Mouse (Mus musculus): ENCODE data around the gene Sirt2.
A peak's percentile ranks its signal among the peaks of the same experiment; 100 is the strongest.

The Sirt2 gene

GRCm38 (mm10) chr7:28765211-28765610 is 1.3 kb upstream of the Sirt2 start:
- peak in 1 of 2 experiments; percentile 62 for DNase-seq (ENCODE audit: low read depth in 1 of 2, low spot score in 2 of 2)

DNA sequence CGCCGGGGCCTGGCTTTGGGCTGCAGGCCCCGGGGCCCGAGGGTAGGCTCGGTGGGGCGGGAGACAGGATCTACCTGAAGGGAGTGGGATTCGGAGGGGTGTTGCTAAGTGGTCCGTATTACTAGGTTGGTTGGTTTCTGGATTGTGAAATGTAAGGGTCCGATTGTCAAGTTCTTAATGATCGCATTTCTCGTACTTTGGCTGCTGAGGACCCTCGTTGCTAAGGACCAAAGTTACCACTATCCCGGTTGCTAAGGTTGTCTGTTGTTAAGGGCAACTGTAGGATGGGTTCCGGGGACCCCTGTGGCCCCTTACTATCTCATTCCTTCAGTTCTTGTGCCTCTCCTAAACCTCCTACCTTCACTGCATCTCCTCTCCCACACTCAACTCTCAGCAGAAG is 375 bp downstream of the Sirt2 start:
- DNase-seq (ENCODE audit: low read depth in 1 of 2, low spot score in 2 of 2): no peak

DNA sequence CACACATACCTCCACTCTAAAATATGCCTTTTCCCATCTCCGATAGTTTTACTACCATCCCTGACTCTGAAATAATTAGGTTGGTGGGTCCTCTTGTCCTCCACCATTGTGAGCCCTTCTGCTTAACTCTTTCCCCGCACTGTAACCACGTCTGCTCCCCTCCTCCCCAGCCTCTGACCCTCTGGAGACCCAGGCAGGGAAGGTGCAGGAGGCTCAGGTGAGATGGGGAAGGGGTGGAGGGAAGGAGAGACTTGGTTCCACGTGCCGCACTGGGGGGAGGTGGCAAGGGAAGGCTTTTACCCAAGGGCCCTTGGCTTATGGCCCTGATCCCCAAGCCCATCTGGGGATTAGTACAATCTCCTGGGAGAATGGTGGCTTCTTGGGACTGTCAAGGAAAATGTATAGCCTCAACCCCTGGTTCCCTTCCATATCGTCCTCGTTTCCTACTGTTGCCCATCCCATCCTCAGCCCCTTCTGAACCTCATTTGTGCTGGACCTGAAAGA is 979 bp downstream of the Sirt2 start, which contains the start of gene Nfkbib:
Gene Nfkbib, minus strand, starts transcription at position 51 of the 504 bp plus-strand sequence.
- no peak for DNase-seq (ENCODE audit: low read depth in 1 of 2, low spot score in 2 of 2)

DNA sequence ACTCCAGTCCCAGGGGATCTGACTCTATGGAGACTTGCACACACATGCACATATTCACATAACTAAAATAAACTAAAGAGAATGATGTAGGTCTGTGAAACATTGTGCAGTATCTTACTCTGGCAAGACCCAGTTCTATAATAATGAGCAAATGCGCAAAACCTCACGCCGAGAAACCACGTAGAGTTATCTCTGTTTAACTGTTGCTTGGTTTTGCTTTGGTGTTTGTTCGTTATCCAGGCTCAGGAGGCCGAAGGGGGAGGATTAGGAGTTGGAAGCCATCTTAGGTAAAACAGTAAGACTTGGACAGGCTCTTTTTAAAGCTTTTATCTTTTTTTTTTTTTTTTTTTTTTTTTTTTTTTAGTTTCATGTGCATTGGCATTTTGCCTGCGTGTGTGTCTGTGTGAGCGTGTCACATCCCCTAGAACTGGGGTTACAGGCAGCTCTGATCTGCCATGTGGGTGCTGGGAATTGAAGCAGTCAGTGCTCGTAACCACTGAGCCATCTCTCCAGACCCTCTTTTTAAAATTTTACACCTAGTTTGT is 3.0 kb downstream of the Sirt2 start:
- DNase-seq (ENCODE audit: low read depth in 1 of 2, low spot score in 2 of 2): no peak

DNA sequence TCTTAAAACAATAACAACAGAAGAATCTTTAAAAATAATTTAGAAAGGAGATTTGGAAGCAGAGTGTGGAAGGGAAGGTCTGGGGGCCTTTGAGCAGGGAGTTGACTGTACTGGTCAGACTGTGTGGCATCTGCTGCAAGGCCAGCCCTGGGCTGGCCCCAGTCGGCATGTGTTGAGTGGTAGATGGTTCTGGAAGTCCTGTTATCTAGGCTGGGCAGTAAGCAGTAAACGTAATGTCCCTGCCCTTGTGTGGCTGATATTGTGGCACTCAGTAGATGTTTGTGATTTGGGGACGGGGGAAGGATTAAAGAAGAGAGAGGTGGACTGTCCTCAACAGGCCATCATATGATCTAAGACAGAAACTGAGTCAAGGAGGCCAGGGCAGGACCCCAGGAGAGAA is 3.8 kb downstream of the Sirt2 start:
- no peak for DNase-seq (ENCODE audit: low read depth in 1 of 2, low spot score in 2 of 2)

DNA sequence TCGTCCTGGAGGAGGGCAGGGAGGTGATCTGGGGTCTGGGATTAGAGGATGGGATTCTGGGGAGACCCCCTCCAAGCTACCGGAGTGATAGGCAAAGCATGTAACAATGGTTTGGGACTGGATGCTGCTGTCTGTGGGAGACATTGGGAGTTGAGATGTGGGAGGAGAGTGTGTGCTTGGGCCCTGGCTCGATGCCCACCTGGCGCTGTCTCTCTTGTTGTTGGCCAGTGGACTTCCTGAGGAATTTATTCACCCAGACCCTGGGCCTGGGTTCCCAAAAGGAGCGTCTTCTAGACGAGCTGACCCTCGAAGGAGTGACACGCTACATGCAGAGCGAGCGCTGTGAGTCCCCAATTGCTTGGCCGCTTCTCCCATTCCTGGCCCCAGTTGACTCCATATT is 5.3 kb downstream of the Sirt2 start:
- DNase-seq (ENCODE audit: low read depth in 1 of 2, low spot score in 2 of 2): no peak

DNA sequence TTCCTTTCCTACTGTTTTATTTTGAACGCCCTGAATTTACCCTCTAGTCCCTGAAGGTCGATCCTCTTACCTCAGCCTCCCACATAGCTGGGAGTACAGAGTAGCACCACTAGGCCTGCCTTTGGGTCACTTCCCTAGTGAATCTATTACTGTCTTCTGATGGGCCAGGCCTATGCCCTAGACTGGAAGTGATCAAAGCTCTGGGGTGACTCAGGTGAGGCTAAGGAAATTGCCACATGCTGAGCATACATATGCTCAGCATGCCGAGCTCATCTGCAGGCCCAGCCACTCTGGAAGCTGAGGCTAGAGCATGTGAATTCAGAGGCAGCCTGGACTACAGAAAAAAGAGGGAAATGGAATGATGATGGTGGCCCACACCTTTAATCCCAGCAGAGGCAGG is 6.6 kb downstream of the Sirt2 start:
- DNase-seq (ENCODE audit: low read depth in 1 of 2, low spot score in 2 of 2): no peak

DNA sequence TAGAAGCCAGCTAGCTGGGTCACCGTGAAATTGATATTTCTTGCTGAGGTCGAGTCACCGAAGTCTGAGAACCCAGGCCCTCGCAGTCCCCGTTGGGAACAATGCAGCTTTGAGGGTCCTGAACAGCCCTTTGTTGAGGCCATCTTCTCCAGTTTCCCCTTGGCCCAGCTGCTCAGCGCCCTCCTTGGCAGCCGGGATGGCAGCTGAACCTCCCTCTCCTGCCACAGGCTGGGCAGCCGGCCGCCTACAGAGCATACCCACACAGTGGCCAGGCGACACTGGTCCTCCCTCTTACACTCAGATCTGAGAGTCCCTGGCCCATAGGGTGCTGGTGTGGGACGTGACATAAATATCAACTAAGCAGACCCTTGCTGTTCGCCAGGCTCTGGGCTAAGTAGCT is 7.6 kb downstream of the Sirt2 start:
- DNase-seq (ENCODE audit: low read depth in 1 of 2, low spot score in 2 of 2): no peak

DNA sequence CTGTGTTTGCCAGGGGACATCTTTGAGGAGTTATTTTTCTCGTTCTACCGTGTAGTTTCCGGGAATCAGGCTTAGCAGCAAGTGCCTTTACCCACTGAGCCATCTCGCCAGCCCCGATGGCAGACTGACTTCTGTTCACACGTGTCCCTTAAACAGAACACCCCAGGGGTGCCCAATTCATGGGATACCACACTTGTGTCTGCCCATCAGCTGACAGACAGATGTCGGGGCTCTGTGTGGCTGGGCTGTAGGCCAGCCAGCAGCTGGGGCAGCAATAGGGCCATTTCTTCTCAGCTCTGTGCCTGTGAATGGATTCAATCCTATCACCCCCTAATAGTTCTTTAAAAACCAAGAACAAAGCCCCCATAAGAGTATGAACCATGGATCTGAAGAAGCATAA is 8.6 kb downstream of the Sirt2 start:
- no peak for DNase-seq (ENCODE audit: low read depth in 1 of 2, low spot score in 2 of 2)

DNA sequence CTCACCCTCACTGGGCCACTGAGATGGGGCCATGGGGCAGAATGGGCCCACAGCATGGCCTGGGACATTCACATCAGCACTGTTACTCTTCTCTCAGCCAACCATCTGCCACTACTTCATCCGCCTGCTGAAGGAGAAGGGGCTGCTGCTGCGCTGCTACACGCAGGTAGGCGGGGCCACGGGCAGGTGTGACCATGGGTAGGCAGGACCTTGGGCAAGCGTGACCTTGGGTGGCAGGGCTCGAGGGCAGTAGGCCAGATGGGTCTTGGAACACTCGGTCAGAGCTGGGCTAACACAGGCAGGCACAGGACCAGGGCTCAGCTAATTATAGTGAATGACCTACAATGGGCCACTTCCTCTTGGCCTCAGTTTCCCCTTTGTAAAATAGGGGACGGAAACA is 12.3 kb downstream of the Sirt2 start:
- DNase-seq (ENCODE audit: low read depth in 1 of 2, low spot score in 2 of 2): no peak

DNA sequence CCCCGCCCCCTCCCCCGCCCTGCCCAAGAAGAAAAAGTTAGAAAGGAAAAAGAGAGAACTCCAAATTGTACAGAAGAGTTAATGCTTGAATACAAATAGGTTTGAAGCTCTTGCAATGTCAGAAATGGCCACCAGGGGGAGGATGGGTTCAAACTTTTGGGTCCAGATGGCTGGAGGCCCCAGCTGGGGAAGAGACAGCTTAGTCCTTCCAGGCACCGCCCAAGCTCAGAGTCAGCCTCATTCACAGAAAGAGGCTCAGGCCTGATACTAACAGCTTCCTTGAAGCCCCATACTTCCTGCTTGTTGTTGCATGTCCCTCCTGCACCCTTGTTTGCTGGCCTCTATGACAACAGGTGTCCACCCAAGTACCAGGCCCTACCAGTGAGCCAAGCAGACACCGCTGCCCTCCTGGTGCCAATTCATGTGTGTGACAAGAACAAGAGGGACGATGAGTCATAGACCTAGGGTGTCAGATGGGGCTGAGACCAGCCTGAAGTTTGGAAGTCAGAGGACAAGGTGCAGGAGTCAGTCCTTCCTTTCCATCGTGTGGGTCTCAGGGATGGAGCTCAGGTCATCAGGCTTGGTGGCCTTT is 13.6 kb downstream of the Sirt2 start:
- DNase-seq (ENCODE audit: low read depth in 1 of 2, low spot score in 2 of 2): peak; percentile 72 to 83

GRCm38 (mm10) chr7:28780857-28781256 is 14.3 kb downstream of the Sirt2 start:
- DNase-seq (ENCODE audit: low read depth in 1 of 2, low spot score in 2 of 2): no peak

DNA sequence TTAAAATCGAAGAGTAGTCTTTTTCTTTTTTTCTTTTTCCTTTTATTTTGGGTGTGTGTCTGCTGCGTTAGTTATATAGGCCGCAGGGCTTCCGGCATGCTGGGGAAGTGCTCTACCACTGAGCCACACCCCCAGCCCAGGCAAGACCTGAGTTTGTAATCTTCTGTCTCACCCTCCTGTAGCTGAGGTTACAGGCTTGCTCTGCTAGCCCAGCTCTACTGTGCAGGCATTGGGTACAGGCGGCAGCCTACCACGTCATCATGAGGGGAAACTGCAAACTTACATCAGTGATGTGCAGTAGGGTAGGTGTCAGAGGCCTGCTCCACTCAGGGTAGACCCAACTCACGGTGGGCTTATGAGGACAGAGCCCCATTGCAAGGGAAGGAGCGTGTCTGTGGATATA is 14.7 kb downstream of the Sirt2 start:
- peak in 1 of 2 experiments; percentile 12 for DNase-seq (ENCODE audit: low read depth in 1 of 2, low spot score in 2 of 2)

- DNase-seq (ENCODE audit: low read depth in 1 of 2, low spot score in 2 of 2): no peak
Measured at GRCm38 (mm10) chr7:28785161-28785560, 18.6 kb downstream of the Sirt2 start.

DNA sequence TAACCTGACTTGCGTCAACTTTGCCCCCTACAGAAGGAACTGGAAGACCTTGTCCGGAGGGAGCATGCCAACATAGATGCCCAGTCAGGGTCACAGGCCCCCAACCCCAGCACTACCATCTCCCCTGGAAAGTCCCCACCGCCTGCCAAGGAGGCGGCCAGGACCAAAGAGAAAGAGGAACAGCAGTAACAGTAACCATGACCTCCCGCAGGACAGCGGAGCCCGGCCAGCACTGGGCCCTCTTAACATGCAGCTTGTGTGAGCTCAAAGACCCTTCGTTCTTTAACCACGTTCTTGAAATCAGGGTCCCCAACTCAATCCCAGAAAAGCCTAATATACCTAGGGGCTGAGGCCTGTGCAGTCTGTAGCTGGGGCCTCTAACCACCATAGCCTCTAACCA is 21.3 kb downstream of the Sirt2 start:
- no peak for DNase-seq (ENCODE audit: low read depth in 1 of 2, low spot score in 2 of 2)

DNA sequence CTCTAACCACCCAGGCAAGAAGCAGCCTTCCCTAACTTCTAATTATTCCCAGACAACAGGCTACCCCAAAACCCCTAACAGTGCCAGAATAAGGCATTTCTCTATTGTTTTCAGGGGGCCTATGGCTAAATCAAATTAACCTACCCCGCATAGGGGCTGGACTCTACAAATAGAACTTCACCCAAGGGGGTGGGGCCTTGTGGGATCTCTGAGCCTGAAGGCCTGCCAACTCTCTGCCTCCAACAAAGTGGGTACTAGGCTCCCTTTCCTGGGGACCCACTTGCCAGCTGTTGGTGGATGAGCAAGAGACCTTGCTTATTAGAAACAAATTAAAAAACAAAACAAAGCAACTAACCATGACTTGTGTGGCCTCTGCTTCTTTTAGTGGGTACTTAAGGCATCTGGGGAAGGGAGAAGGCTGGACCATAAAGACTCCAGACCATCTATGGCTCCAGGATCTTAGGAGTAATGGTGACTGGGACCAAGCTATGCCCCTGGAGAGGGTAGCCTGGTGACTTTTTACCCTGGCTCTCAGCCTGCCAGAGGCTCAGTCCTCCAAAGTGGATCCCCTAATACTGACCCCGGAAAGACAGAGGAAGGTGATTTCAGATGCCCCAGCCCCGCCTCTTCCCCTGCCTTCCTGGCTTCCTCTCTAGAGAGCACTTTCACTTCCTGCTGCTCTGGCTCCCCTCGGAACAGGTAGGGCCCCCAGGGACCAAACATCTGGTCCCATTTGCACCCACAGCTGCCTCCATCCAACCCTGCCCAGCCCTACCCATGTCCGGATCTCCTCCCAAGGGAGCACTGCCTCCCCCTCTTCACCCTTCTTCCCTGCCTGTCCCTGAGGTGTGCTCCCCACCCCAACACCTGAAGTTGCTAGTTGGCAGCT is 22.0 kb downstream of the Sirt2 start, which contains the start of gene Rinl:
Gene Rinl, plus strand, starts transcription at position 663 of the 889 bp plus-strand sequence.
- no peak for DNase-seq (ENCODE audit: low read depth in 1 of 2, low spot score in 2 of 2)

DNA sequence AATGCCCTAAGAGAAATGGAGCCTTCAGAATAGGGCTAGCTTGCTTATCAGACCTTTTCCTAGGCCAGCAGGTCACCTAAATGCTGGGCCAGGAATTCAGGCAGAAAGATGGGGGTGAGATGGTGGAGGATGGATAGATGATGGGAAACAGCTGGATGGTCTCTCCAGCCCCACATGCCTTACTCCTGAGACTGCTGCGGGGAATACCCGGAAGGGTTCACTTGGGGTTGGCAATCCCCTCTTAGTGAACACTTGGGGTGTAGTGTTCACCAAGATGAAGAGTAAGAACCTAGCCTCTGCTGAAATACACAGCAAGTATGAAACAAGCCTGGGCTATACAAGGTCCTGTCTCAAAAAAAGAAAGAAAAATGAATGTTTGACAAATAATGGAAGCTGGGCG is 22.7 kb downstream of the Sirt2 start:
- no peak for DNase-seq (ENCODE audit: low read depth in 1 of 2, low spot score in 2 of 2)

DNA sequence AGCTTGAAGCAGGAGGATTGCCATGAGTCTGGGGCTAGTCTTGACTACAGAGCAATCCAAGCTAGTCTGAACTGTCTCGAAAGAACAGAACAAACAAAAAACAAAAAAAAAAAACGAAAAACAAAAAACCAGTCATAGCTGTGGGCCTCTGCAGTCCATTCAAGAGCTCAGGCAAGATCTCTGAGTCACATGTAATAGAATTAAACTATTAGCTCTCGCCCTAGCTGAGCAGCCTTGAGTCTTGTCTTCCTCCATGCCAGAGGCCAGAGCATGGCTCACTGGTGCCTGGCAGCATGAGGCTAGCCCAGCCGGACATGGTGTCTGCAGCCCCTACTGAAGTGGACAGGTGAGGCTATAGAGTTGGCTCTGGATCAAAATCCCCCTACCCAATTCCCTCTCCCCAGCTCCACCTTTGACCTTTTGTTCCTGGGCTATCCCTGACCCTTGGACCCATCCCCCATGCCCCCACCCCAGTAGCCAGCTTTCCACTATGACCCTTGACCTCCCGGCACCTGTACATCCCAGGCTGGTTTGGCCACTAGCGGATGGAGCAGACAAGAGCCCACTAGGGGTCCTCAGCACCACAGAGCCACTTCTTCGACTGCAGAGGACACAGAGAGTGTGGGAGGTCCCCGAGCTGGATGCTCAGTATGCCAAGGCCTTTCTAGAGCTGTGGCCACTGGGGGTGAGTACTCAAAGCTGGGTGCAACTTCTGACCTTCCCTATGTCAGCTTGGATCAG is 23.7 kb downstream of the Sirt2 start:
- DNase-seq (ENCODE audit: low read depth in 1 of 2, low spot score in 2 of 2): no peak

- DNase-seq (ENCODE audit: low read depth in 1 of 2, low spot score in 2 of 2): no peak
Measured at GRCm38 (mm10) chr7:28791706-28792105, 25.2 kb downstream of the Sirt2 start.

DNA sequence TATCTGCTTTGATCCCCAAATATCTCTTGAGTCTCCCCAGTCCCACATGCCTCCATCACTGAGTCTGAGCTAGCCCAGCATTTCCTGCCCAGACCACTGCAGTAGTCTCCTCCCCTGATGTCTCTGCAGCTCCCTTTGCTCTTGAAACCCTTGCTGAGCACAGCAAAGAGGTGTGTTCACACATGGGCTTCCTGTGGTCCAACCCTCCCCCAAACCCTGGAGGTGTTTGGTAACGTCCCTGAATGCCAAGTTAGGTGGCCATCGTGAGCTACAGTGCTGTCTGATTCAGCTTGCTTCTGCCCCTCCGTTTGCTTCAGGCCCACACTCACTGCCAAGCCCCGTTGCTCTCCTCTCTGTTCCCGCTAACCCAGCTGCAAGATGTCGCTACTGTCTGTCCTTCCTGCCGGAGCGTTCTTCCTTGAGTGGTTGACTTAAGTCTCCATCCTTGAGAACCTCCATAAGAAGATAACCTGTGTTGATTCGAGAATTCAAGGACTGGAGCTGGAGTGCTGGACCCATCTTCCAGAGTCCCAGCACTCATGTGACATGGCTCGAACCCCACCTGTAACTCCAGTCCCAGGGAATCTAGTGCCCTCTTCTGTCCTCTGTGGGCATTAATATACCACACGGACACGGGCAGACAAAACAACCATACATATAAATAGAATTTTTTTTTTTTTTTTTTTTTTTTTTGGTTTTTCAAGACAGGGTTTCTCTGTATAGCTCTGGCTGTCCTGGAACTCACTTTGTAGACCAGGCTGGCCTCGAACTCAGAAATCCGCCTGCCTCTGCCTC is 26.1 kb downstream of the Sirt2 start:
- no peak for DNase-seq (ENCODE audit: low read depth in 1 of 2, low spot score in 2 of 2)

DNA sequence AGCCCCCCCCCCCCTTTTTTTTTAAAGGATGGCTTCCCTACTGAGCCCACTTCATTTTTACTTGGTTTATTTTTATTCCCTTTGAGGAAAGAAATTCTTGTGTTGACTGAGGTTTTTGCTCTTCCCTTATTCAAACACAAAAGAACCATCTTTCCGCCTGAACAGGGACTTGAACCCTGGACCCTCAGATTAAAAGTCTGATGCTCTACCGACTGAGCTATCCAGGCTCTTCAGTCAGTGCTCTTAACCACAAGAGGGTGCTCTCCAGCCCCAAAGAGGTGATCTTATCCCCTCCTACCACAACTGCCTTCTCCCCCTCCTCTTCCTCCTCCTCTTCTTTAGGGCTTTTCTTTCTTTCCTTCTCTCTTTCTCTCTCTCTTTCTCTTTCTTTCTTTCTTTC is 27.3 kb downstream of the Sirt2 start:
- no peak for DNase-seq (ENCODE audit: low read depth in 1 of 2, low spot score in 2 of 2)
